Mouse (Mus musculus): ENCODE data around the gene Defb28.

Defb28 gene

DNA sequence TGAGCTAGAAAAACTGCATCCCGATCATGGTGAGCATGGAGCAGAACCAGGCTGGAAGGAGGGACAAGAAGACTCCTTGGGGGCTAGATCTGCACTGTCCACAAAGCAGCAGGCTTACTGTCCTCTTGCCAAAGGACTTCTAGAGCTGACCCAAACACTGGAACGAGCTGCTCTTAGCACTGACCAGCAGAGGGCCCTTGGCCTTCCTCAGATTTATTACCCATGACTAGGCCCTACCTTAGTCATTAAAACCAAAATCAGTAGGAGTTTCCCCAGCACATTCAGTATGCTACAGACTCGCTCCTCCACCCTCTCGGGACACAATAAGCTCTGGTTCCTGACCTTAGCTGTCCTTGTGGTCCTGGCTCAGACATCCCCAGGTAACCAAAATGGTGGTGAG, at the start of gene Defb28:
TSS of gene Defb28 (plus strand) at position 275 of the 400 bp plus-strand sequence.
- no peak for DNase-seq (ENCODE audit: low spot score in 2 of 2)

DNA sequence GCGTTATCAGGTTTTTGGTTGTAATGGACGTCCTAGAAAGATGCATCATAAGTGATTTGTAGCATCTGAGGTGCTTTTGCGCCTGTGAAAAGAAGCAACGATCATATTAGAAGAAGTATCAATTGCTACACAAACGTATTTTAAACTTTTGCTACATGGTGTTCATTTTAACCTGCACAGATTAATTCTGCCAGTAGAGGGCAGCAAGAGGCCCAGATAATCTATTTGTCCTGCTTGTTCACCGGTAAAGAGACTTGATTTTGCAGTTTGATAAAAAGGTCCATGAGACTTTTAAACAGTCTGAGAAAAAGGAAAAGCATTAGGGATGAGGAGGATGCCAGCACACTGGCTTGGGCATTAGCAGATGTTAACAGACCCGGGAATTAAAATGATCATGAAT, 47.1 kb upstream of the Defb28 start:
- DNase-seq (ENCODE audit: low spot score in 2 of 2), result peak; percentile 30 to 42

DNA sequence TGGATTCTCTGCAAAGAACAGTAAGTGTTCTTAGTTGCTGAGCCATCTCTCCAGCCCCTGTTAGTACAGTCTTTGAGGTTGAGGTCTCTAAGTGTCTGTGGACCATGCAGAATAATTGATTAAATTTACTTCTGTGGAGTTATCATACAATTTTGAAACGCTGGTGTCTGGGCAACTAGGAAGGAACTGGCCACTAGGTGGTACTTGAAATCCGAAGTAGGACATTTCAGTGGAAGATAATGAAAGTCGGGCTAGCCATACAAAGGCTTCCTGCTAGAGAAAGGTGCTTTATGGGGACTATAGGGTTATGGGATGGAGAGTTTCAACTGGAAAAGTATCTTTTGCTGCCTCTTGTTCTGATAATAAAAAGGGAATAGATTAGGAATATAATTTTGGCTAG, 45.6 kb upstream of the Defb28 start:
- no peak for DNase-seq (ENCODE audit: low spot score in 2 of 2)

DNA sequence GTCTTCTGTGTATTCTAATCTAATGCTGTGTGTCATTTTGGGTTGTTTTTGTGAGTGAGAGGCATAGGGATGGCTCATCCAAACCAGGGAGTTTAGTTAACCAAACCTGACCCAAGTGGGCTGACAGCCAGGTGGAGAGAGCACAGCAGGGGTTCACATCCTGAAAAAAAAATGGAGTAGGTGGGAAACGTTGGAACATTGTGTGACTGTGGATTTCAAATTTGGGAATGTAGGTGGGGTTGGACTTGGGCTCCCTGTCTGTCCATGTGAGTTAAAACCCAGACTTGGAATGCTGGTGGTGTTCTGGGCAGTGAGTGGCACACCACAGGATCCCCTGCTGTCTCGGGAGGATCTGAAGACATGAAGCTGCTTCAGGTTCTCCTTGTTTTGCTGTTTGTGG, 41.3 kb upstream of the Defb28 start, which contains the start of gene Defb20:
TSS of gene Defb20 (plus strand) at position 301 of the 400 bp plus-strand sequence.
- DNase-seq (ENCODE audit: low spot score in 2 of 2), result no peak

DNA sequence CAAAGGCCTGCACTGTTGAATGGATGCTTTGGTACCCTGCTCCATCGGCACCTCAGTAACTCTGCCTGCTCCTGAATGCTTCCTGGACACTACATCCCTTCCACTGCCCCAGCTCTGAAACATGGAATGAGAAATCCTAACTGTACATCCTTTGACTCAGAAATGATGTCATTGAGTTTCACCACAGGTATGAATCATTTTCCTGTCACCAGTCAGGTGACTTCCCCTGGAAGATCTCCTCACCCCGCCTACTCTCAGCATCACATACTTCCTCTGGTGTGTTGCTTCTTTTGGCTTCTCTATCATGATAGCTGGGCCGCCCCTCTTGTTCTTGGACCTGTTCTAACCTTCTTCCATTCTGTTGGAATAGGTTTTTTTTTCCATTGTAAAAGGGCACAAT, 37.2 kb upstream of the Defb28 start:
- DNase-seq (ENCODE audit: low spot score in 2 of 2), result no peak

DNA sequence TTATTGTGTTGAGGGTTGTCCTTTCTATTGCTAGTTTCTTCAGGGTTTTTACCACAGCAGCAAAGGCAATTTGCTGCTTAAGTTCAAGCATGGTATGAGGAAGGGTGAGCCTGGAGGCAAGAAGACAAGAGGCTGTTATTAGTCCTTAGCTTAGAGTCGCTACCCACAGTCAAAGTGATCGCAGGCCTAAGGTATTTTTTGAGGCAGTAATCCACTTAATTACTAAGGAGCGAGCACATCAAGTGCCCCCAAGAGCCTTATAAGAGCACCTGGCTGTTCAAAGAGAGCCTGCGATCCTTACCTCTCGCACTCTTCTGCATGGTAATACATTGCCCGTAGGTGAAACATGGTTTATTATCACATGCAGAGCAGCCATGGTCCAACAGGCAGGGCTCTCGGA, 36.3 kb upstream of the Defb28 start:
- DNase-seq (ENCODE audit: low spot score in 2 of 2), result no peak

DNA sequence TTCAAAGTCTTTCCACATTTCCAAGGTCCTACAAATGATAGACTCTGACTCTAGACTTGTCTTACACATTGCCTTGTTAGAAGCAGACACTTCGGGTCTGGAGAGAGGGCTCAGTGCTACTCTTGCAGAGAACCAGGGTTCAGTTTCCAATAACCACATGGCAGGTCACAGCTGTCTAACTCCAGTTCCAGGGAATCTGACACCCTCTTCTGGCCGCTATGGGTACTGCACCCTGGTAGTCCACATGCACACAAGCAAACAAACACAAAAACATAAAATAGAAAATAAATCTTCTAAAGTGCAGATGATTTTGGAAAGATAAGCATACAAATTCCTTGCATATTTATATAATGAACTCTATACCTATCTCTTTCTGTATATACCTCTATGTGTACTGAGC, 31.0 kb upstream of the Defb28 start:
- DNase-seq (ENCODE audit: low spot score in 2 of 2), result no peak

DNA sequence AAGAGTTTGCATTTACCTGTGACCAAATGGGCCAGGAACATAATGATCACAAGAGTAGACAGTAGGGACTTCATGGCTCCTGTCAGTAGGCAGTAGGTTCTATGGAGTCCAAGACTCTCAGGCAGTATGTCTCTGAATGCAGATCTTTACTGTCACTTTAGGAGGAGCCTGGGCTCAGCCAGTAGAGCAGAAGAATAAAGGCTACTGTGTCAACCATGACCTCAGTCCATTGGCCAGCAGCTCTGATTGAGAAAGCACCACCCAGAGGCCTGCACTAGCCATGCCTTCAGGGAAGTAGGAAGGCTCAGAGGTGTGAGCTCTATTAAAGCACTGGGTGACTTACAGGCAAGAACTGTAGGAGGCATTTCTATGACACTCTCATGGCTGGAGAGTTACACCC, 28.0 kb upstream of the Defb28 start, which contains the start of gene Defb22:
TSS of gene Defb22 (minus strand) at position 101 of the 400 bp plus-strand sequence.
- DNase-seq (ENCODE audit: low spot score in 2 of 2), result no peak

DNA sequence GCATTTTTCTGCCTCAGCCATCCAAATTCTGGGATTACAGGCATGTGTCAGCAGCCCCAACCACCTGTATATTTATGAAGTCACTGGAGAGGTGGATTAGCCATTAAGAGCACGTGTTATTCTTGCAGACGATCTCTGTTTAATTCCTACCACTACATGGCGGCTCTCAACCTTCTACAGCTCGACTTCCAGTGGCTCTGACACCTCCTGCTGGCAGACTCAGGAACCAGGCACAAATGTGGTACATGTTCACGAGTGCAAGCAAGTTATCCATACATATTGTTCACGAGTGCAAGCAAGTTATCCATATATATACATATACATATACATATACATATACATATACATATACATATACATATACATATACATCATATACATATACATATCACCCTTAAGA, 24.9 kb upstream of the Defb28 start:
- DNase-seq (ENCODE audit: low spot score in 2 of 2), result no peak

DNA sequence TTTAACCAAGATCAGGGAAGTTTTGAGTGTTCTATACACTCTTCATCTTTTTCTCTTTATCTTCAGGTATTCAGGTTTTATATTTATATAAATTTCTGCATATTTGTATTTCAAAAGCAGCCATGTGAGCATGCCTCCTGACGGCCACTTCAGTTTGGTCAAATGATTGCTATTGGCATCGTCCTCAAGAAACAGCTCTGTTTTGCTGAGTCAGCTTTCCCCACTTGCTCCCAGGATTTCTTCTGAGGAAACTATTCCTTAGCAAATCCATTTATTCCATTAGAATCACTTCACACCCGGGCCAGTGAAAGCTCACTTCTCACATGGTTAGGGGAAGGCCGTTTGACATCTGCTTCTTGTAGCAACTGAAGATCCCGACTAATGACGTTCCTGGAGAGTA, 20.0 kb upstream of the Defb28 start:
- DNase-seq (ENCODE audit: low spot score in 2 of 2), result no peak

DNA sequence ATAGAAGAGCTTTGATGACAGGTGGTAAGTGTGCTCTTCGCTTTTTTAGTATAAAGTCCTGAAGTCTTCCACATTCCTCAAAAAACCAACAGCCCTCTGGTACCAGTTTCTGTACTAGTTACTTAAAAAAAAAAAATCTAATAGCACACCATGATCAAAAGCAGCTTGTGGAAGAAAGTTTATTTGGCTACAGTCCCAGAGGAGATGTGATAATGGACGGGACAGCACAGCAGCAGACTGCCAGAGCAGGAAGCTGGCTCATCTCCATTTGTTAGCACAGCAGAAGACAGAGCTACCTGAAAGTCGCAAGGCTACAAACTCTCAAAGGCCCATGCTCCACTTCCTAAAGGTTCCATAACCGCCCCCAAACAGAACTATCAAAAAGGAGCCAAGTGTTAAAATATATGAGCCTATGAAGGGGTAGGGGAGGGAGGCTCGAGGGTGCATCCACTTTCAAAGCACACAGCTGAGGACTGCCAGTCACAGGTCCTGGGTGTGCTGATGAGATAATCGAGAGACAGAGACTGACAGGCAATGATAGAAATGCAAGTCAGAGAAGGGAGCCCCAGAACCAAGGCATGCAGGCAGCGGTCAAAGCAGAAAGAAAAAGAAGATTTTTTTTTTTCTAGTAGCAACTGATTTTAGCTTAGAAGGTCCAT, 17.7 kb upstream of the Defb28 start:
- DNase-seq (ENCODE audit: low spot score in 2 of 2), result no peak

DNA sequence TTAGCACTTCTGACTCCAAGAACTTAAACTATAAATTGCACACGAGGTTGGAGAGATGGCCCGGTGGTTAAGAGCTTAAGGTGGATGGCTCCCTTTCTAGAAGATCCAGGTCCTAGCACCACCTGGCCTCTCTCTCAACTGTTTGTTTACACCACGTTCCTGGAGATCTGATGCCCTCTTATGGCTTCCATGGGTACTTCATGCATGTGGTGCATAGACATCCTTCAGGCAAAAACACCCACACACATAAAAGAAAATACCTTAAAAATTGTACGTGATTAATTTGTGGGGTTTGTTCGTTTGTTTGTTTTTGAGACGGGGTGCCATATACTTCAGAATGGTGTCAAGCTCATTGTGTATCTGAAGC, 17.2 kb upstream of the Defb28 start:
- DNase-seq (ENCODE audit: low spot score in 2 of 2), result no peak

DNA sequence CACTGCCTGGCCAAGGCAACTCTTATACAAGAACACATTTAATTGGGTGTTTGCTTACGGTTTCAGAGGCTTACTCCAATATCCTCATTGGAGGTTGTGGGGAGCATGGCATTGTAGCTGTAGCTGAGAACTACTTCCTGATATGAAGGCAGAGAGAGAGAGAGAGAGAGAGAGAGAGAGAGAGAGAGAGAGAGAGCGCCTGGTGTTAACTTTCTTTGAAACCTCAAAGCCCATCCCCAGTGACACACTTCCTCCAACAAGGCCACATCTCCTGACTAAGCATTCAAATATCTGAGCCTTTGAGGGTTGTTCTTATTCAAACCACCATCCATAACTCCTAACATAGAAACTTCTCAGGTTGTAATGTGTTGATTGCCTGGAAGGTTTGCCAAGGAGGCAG, 14.1 kb upstream of the Defb28 start:
- DNase-seq (ENCODE audit: low spot score in 2 of 2), result no peak

DNA sequence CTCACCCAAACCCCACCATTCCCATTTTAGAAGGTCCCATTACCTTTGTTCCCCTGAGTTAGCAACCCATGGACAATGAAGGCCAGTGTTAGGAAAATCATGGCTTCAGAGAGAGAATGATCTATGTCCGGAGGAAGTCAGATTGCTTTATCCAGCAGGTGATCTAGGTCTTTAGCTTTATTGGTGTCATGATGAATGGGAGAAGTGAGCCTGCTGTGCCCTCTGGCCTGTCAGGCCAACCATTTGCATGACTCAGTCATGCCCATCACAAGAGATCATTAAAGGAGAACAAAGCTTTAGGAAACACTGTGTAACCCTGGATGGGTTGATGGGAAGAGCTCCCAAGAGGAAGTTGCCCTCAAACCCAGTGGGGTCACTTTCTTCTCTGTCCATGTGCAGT, 6.5 kb upstream of the Defb28 start, which contains the start of gene Defb26:
TSS of gene Defb26 (minus strand) at position 101 of the 400 bp plus-strand sequence.
- no peak for DNase-seq (ENCODE audit: low spot score in 2 of 2)

DNA sequence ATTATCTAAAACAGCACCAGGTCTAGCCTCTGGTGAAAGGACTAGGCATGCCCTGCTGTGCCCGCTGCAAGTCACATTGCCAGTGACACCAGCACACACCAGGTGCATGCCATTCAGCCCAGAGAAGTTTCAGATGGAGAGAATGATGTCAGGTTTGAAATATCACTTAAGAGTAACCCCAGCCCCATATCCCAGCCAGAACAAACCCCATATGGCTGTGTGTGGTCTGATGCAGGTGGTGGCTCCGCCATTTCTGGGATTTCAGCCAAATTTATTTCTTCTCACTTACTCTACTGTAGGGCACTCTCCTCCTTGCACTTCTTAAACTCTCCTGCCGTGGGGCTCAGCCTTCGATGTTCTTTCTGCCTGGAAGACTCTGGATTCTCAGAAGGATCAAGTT, 2.0 kb upstream of the Defb28 start:
- no peak for DNase-seq (ENCODE audit: low spot score in 2 of 2)

DNA sequence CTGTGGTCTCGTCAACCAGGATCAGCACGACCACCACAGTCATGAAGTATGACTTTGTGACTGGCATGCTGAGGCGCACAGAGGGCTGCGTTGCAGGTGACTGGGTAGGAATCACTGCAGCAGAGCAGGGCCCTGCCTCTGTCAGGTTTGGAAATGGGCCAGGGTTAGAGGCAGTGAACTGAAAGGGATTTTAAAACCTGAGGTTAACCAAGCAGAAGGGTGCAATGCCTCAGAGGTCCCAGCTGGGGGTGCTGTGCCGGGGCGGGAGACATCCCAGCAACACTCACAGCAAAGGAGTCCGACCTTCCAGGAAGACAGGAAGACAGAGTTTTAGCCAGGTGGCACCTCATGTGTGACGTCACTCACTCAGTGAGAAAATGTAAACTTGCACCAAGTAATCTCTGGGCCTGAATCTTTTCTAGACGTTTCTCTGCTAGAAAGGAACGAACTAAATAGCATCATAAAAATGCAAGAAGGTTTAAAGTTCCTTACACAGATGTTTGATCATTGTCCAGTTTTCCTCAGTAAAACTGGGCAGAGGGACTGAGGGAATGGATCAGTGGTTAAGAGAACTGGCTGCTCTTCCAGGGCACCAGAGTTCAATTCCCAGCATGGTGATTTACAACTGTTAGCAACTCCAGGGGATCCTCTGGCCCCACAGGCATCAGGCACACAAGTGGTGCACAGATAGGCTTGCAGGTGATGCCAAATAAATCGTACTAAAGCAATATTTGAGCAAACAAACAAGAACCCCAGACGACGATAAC, 22.1 kb downstream of the Defb28 start, which contains the start of gene Defb29:
TSS of gene Defb29 (minus strand) at position 155 of the 767 bp plus-strand sequence.
- no peak for DNase-seq (ENCODE audit: low spot score in 2 of 2)

DNA sequence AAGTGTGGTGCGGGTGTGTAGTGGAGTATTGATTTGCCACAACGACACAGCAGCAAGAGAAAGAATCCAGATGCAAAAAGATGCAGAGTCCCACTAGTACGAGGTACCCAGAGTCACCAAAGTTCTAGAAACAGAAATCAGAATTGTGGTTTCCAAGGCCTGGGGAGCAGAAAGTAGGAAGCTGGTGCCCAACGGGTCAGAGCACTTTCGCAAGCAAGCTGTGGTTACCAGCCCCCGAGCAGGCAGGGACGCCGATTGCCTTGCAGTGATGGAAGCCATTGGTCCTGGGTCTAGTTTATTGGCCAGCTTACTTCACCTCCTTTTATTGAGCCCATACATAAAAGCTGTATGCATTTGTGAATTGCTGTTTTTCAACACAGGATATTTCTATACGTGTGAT, 23.9 kb downstream of the Defb28 start:
- no peak for DNase-seq (ENCODE audit: low spot score in 2 of 2)

DNA sequence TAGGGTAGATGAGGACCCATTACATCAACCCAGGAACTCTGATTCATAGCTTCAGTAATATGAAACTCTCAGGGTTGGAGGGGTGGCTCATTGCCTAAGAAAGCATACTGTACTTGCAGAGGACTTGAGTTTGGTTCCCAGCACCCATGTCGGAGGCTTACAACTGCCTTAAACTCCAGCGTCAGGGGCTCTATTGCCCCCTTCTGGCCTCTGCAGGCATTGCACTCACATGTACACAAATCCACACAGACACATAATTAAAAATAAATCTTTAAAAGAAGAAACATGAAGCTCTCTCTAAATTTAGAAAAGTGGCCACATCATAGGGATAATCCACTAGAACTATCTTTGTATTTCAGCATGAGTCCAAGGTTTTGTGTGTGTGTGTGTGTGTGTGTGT, 24.8 kb downstream of the Defb28 start:
- DNase-seq (ENCODE audit: low spot score in 2 of 2), result no peak

DNA sequence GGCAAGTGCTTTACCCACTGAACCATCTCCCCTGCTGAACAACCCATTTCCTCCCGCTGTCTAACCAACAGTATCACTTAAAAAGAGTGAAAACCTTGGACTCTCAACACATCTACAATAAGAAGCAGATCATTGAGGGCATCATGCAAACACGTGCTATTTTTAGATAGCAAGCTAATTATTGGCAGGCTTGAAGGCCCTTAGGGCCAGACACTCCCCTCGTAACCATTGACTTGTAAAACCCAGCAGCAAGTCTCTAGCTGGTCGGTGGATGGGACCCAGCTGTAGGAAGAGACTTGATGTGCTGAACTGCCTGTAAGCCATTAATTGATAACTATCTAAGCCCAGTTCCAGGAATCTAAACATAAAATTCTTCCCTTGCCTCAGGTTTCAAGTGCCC, 25.4 kb downstream of the Defb28 start:
- DNase-seq (ENCODE audit: low spot score in 2 of 2), result no peak

DNA sequence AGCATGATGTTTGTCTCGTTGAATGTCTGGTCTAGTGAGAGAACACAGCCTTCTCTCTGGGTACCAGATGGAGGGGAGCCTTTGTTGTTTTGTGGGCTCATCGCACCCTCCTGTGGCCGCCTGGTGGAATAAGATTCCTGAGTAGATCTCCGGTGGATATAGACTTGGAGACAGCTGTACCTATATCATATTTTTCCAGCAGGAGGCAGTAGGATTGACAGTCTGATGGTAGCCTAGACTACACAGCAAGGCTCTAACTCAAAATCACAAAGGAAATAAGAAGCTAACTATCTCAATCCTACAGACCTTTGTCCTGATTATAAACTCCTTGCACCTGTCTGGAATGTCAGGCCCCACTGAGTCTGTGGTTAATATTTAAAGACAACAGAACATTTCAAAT, 26.6 kb downstream of the Defb28 start:
- DNase-seq (ENCODE audit: low spot score in 2 of 2), result peak; percentile 35 to 36

DNA sequence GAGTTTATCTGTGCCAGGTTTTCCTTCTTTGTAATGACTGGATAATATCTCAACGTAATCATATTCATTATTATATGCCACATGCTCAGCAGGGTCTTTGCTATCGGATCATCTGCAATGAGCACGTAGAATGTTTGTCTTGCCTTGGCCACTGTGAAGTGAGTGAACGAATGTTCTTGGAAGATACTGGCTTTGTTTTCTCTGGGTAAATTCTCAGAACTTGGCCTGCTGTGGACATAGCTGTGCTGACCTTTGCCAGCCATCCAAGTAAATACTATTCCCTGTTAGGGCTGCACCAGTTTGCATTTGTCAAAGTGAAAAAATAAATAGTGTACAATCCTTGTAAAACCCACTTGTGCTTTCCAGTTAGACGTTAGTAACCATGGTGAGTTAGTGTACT, 30.1 kb downstream of the Defb28 start:
- no peak for DNase-seq (ENCODE audit: low spot score in 2 of 2)

DNA sequence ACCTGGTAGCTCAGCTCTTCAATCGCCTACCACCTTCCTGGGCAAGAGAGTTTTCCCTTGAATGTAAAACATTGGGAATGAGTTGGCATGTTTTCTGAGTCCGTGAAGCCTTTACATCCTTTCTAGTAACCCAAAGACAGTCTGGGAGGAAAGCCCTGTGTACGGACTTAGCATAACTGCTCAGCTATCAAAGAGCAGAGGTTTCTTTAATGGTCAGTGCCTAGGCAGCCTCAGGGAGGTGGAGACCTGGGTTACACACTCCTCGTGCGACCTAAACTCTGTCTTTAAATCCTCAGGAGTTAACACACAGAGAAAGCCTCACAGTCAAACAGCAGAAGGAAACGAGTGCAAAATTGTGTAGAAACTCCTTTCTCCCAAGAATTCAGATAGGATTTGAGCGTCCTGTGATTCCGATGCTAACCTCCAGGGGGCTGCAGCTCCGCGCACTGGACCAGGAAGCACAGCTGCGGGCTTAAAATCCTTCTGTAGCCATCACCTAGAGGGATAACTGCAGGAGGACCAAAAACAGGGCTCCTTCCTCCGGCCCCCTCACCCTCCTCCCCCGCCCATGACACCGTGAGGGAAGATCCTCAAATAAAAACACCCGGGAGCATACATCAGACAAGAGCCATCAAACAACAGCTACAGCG, 35.8 kb downstream of the Defb28 start:
- peak; percentile 32 to 62 for DNase-seq (ENCODE audit: low spot score in 2 of 2)

DNA sequence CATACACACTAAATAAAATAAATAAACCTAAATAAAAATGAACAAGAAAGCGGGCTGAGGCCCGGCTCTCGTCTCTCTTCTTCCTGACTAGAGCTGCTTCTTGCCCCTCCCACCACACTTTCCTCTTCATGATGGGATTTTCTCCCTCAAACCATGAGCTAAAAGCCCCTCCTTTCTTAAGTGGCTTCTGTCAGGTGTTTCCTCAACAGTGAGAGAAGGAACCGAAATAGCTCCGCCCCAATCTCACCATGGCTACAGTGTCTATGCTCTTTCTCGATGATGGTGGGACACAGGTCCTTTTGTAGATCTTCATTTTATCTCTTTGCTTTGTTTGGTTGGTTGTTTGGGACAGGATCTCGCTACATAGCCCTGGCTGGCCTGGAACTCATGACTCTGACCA, 38.6 kb downstream of the Defb28 start:
- no peak for DNase-seq (ENCODE audit: low spot score in 2 of 2)

Measured in cerebellum, postnatal 4 days (tissue).